Mouse (Mus musculus) liver, embryonic 11.5 days (tissue): ENCODE results near the gene Cmip. TPM values are rescaled to one million over a fixed set of nuclear protein-coding genes. Genes with fewer than 3 reads are reported as not detected.

Experiments
- ATAC-seq: fragments of 200-750 bp; cut with Nextera tagmentation; replicated peaks from 2 replicates; pipeline ENCODE4 v1.8.0; 2017; ENCODE audit warnings: moderate number of reproducible peaks, mild to moderate bottlenecking, moderate TSS enrichment, moderate library complexity; ENCODE audit not compliant: low FRiP score
- DNase-seq: peaks from one replicate; pipeline ENCODE4 v3.0.0-alpha.2; 2017; ENCODE audit warnings: low spot score
- H3K27ac ChIP-seq: fragments of 300-500 bp; sonication (generic); 2 replicates; pipeline ENCODE4 v1.5.1; 2014; ENCODE audit warnings: mild to moderate bottlenecking, low read depth, low read length, control low read depth
- H3K27me3 ChIP-seq: fragments of 300-500 bp; sonication (generic); replicated peaks from 2 replicates; pipeline ENCODE4 v1.6.1; 2014; ENCODE audit warnings: low read length, mixed read lengths; ENCODE audit not compliant: control insufficient read depth, insufficient read depth
- H3K36me3 ChIP-seq: fragments of 300-500 bp; sonication (generic); 2 replicates; pipeline ENCODE4 v1.6.1; 2014; ENCODE audit warnings: mild to moderate bottlenecking, low read length, moderate library complexity, mixed read lengths; ENCODE audit not compliant: control insufficient read depth, insufficient read depth
- H3K4me1 ChIP-seq: fragments of 300-500 bp; sonication (generic); replicated peaks from 2 replicates; pipeline ENCODE4 v1.6.1; 2014; ENCODE audit warnings: low read length, mixed read lengths; ENCODE audit not compliant: control insufficient read depth, insufficient read depth
- H3K4me2 ChIP-seq: fragments of 300-500 bp; sonication (generic); 2 replicates; pipeline ENCODE4 v1.6.1; 2014; ENCODE audit warnings: mild to moderate bottlenecking, control low read depth, moderate library complexity
- H3K4me3 ChIP-seq: fragments of 300-500 bp; sonication (generic); 2 replicates; pipeline ENCODE4 v1.5.1; 2014; ENCODE audit warnings: low read depth, low read length, control low read depth
- H3K9ac ChIP-seq: fragments of 300-500 bp; sonication (generic); 2 replicates; pipeline ENCODE4 v1.6.1; 2014; ENCODE audit warnings: low read depth, low read length, control low read depth
- H3K9me3 ChIP-seq: fragments of 300-500 bp; sonication (generic); 2 replicates; pipeline ENCODE4 v1.6.1; 2016; ENCODE audit warnings: low read length, inconsistent platforms, mixed read lengths; ENCODE audit not compliant: control insufficient read depth
- WGBS: fragments of 180-500 bp; shearing (Covaris S2); extraction: QIAGEN DNeasy Blood & Tissue Kit; methylation state at CpG from one replicate; pipeline ENCODE4 v1.1.7; 2014; 5-methylcytosine and 5-hydroxymethylcytosine counted together
- polyA plus RNA-seq: library from polyadenylated mRNA; unstranded; fragments of >200 nt; fragmentation: Nextera tagmentation; extraction: Ambion mirVana; gene quantifications from 2 replicates; pipeline ENCODE4 v1.2.1, GENCODE M21; 2014

The Cmip gene
- polyA plus RNA-seq, 1 experiment from 2014 or later, result 17.1 TPM

GRCm38 (mm10) chr8:117455701-117456100 is 198.8 kb downstream of the Cmip start:
- Histone ChIP-seq H3K27me3 (no peaks in the 10 kb centered on the region), H3K36me3 (peaks cover 22% of the 10 kb centered on the region), H3K9ac (no peak overlapping the region), H3K4me2 (no peak overlapping the region), H3K27ac (no peak overlapping the region), H3K4me3 (no peak overlapping the region), H3K4me1 (no peaks in the 10 kb centered on the region), H3K9me3 (no peaks in the 10 kb centered on the region)
- ATAC-seq (no peak), DNase-seq (no peak)
- WGBS, result 84% methylated on average over 6 of the region's 6 CpGs

GRCm38 (mm10) chr8:117458440-117458839 is 201.6 kb downstream of the Cmip start:
- Histone ChIP-seq H3K9me3 (no peaks in the 10 kb centered on the region), H3K27ac (no peak overlapping the region), H3K9ac (no peak overlapping the region), H3K27me3 (no peaks in the 10 kb centered on the region), H3K36me3 (peaks cover 13% of the 10 kb centered on the region), H3K4me2 (no peak overlapping the region), H3K4me1 (no peaks in the 10 kb centered on the region), H3K4me3 (no peak overlapping the region)
- ATAC-seq, result no peak
- DNase-seq, result no peak
- WGBS, result 76% methylated on average over 5 of the region's 5 CpGs

GRCm38 (mm10) chr8:117462701-117463284 is 205.9 kb downstream of the Cmip start:
- no peak overlapping the region for H3K9ac ChIP-seq
- ATAC-seq, result no peak
- H3K4me1 ChIP-seq, result no peaks in the 10 kb centered on the region
- DNase-seq, result no peak
- H3K4me3 ChIP-seq, result no peak overlapping the region
- WGBS, result 81% methylated on average over 11 of the region's 11 CpGs
- H3K4me2 ChIP-seq, result no peak overlapping the region
- peaks cover under 1% of the 10 kb centered on the region; the same call in 1 of the 2 replicates for H3K36me3 ChIP-seq
- H3K27ac ChIP-seq, result no peak overlapping the region
- H3K27me3 ChIP-seq, result no peaks in the 10 kb centered on the region
- H3K9me3 ChIP-seq, result no peaks in the 10 kb centered on the region

- 93% methylated on average over 6 of the region's 6 CpGs for WGBS
- no peak overlapping the region for H3K27ac ChIP-seq
- H3K4me3 ChIP-seq, result no peak overlapping the region
- H3K4me1 ChIP-seq, result no peaks in the 10 kb centered on the region
- DNase-seq (no peak), ATAC-seq (no peak)
- no peak overlapping the region for H3K9ac ChIP-seq
- no peaks in the 10 kb centered on the region for H3K27me3 ChIP-seq
- no peaks in the 10 kb centered on the region for H3K9me3 ChIP-seq
- H3K36me3 ChIP-seq, result no peaks in the 10 kb centered on the region
- no peak overlapping the region for H3K4me2 ChIP-seq
Measured at GRCm38 (mm10) chr8:117464525-117464924, 207.7 kb downstream of the Cmip start.

- no peak overlapping the region for H3K9ac ChIP-seq
- DNase-seq (no peak), ATAC-seq (peak; percentile 62)
- H3K9me3 ChIP-seq, result no peaks in the 10 kb centered on the region
- no peak overlapping the region for H3K4me3 ChIP-seq
- H3K27me3 ChIP-seq, result no peaks in the 10 kb centered on the region
- no peak overlapping the region for H3K27ac ChIP-seq
- no peaks in the 10 kb centered on the region for H3K36me3 ChIP-seq
- 39% methylated on average over 5 of the region's 5 CpGs for WGBS
- H3K4me1 ChIP-seq, result peaks cover 6% of the 10 kb centered on the region
- no peak overlapping the region for H3K4me2 ChIP-seq
Measured at GRCm38 (mm10) chr8:117465250-117465649, 208.4 kb downstream of the Cmip start.

GRCm38 (mm10) chr8:117467466-117467865 is 210.6 kb downstream of the Cmip start:
- Histone ChIP-seq H3K4me2 (no peak overlapping the region), H3K36me3 (no peaks in the 10 kb centered on the region), H3K27ac (no peak overlapping the region), H3K9me3 (no peaks in the 10 kb centered on the region), H3K4me1 (peaks cover 13% of the 10 kb centered on the region), H3K4me3 (no peak overlapping the region), H3K27me3 (no peaks in the 10 kb centered on the region), H3K9ac (no peak overlapping the region)
- no peak for DNase-seq
- ATAC-seq, result no peak
- WGBS, result 78% methylated on average over 10 of the region's 10 CpGs

GRCm38 (mm10) chr8:117469431-117470341 is 212.8 kb downstream of the Cmip start:
- no peak overlapping the region for H3K27ac ChIP-seq
- H3K27me3 ChIP-seq, result no peaks in the 10 kb centered on the region
- H3K9me3 ChIP-seq, result no peaks in the 10 kb centered on the region
- peak overlapping the region; percentile 31; the same call in 1 of the 2 replicates for H3K9ac ChIP-seq
- WGBS, result 30% methylated on average over 16 of the region's 16 CpGs
- peaks cover 13% of the 10 kb centered on the region for H3K4me1 ChIP-seq
- no peak for DNase-seq
- peak overlapping the region; percentile 24; the same call in 1 of the 2 replicates for H3K4me3 ChIP-seq
- no peak for ATAC-seq
- peak overlapping the region; percentile 63 for H3K4me2 ChIP-seq
- no peaks in the 10 kb centered on the region for H3K36me3 ChIP-seq

GRCm38 (mm10) chr8:117470342-117470781 is 213.5 kb downstream of the Cmip start:
- no peaks in the 10 kb centered on the region for H3K27me3 ChIP-seq
- no peaks in the 10 kb centered on the region for H3K36me3 ChIP-seq
- H3K9me3 ChIP-seq, result no peaks in the 10 kb centered on the region
- peak overlapping the region; percentile 63 for H3K4me2 ChIP-seq
- no peak overlapping the region; the same call in 1 of the 2 replicates for H3K27ac ChIP-seq
- DNase-seq, result peak; percentile 80
- H3K4me3 ChIP-seq, result peak overlapping the region; percentile 24; the same call in 1 of the 2 replicates
- H3K9ac ChIP-seq, result no peak overlapping the region
- under 1% methylated on average over 9 of the region's 14 CpGs for WGBS
- peak; percentile 59 for ATAC-seq
- H3K4me1 ChIP-seq, result peaks cover 13% of the 10 kb centered on the region
